Mouse (Mus musculus): ENCODE results near the gene Gzmc.

DNA sequence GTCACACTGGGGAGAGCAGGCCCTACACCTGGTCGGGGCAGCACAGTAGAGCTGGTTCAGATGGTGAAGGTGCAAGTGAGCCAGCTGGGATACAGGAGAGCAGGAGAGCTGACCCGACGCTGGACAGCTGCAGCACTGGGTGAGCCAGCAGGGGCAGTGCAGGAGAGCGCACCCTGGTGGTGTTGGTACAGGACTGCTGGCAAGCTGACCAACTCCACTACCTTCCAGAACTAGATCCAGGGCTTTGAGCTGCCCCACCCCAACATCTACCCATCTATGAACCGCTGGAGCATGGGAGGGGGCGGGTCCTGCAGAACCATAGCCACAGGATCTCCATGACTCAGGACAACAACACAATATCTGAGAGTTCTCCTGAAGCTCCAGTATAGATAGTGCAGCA is 47.5 kb downstream of the Gzmc start:
- peak; percentile 36 for TF ChIP-seq CTCF (conservative IDR thresholded peaks at IDR 0.05; ENCODE audit: low read length)
- no peak for TF ChIP-seq NANOG (IDR thresholded peaks at IDR 0.05; ENCODE audit: borderline replicate concordance, low read length)
- no peak for TF ChIP-seq POU5F1 (IDR thresholded peaks at IDR 0.05; ENCODE audit: borderline replicate concordance, low read length)
